Mouse (Mus musculus) gastrocnemius, postnatal 36 days (tissue): ENCODE results near the gene Kdm8. TPM values are rescaled to one million over a fixed set of nuclear protein-coding genes. Genes with fewer than 3 reads are reported as not detected.
"Not testable (repeated sequence)": the region's sequence is repeated elsewhere in the genome, so short reads cannot be mapped to it uniquely, and the experiment has no call there.

Source experiments
- DNase-seq, 2 experiments: peaks; one replicate each; pipeline ENCODE4 v3.0.0; 2022
- intact Hi-C: fragments of 180-260 bp; cut with DNase I; formaldehyde crosslinking; loops from one replicate; pipeline ENCODE4 v1.15.1; 2025
- long read RNA-seq, 2 experiments: library from polyadenylated mRNA; stranded (forward); transcript quantifications; one replicate each; pipeline ENCODE4 v2.0.0; 2021
- total RNA-seq, 2 experiments: library from RNA; stranded (reverse); gene quantifications; 2 replicates each; pipeline ENCODE4 v1.2.3; 2021

Gene Kdm8
- total RNA-seq, result 1 to 10 TPM; 4.5 to 5.0 TPM
- long read RNA-seq, experiment 1, partial matches to known transcripts, result 0 of 5 reads
- long read RNA-seq, experiment 1, other reads (novel, unspliced or antisense), result 1 of 5 reads
- long read RNA-seq, experiment 2, partial matches to known transcripts, result 0 of 5 reads
- long read RNA-seq, experiment 2, other reads (novel, unspliced or antisense), result 1 of 5 reads

DNA sequence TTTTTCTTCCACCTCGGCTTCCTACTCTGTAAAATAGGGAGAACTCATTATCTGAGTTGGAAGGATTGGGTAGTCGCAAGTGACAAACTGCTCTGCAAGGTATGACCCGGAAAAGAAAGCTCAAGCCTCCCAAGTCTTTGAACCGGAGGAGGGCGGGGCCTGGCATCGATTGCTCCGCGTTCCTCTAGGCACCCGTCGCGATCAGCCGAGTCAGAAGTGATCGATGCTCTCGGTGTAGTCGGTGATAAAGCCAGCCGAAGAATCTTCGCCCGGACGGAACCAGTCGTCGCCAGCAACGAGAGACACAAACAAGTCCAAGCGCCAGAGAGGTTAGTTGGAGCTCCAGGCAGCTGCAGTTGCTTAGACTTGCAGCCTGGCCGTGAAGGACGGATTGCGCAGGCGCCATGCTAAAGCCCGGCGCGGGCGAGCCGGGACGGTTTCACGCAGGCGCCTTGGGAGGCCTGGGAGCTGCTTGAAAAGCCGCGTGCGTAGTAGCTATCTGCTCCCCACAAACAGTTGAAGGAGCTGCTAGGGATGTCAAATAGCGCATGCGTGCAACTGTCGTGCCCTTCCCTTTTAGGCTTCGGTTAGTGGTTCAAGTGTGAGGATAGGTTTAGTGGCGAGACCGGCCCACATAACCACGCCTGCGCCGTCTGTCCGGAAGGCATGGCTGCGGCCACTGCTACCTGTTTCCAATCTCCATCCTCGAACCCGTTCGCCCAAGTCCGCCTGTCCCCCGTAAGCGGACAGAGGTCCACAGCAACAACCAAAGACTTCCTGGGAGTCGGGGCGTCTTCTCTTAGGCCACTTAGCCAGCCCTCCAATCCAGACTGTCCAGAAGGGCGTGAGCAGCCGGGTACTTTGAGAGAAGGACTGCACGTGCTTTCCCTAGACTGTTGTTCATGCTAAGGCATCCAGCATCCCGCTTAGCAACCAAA, at the start of gene Kdm8:
Kdm8 (plus strand) TSS at position 213 of the 938 bp plus-strand sequence.
- DNase-seq, result peak; percentile 89 to 90
- intact Hi-C loops, result no loop called here

DNA sequence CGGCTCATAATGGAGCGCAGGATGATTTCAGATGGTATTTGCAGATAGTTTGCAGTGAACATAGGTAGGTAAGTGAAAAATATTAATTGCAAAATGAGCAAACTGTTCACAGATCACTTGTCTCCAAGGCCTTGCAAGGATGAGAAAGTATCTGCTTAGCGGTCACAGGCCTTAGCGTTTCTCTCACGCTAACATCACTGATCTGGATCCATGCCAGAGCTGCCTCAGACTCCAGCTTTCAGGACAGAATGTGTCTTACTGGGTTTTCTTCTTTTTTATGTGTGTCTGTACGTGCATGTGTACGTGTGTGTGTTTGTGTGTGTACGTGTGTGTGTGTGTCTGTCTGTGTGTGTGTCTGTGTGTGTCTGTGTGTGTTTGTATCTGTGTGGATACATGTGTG, 46.4 kb upstream of the Kdm8 start:
- intact Hi-C loops, result no loop called here
- no peak for DNase-seq

DNA sequence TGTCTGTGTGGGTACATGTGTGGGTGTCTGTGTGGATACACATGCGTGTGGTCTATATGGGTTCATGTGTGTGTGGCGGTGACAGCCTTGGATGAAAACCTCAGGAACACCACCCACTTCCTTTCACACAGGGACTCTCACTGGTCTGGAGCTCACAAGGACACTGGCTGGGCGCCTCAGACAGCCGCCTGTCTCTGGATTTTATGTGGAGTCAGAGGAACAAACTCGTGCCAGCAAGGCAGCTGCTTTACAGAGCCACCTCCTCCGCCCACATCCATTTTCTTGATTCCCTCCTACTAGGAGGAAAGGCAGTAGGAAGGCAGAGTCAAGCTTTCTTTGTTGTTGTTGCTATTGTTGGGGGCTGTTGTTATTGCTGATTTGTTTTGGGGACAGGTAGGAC, 45.8 kb upstream of the Kdm8 start:
- no peak for DNase-seq

DNA sequence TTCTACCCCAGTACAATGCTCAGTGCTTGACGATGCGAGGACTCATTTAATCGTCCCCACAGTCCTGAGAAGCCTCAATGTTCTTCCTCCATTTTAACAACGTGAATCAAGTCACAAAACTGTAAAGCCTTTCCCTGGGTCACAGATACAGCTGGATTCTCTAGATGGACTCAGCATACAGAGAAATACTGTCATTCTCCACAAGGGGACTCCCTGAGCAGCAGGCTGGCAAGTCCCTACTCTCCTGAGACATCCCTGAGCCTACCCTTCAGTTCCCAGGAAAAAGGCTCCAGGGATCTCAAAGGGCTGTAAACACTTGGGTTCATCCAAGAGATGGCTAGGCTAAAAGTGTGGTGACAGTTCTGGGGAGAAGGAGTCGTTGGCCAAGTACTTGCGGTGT, 37.3 kb upstream of the Kdm8 start:
- intact Hi-C loops, result no loop called here
- no peak for DNase-seq

More for the DNA sequence above, 45.8 kb upstream of the Kdm8 start:
- intact Hi-C loops, result no loop called here

DNA sequence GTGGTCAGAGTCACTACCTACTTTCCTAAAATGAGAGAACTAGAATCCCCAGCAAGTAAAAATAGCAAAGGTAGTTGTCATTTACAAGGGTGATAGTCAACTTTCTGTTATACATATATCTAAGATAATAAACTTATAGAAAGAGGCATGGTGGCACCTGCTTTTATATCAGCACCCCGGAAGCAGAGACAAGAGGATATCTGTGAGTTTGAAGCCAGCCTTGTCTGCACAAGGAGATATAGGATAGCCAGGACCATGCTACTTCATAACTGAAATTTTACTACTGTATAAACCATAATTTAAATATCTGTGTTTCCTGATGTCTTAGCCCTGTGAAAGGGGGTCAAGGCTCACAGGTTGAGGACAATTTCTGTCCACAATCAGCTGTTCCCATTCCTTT, 29.4 kb upstream of the Kdm8 start:
- no peak for DNase-seq
- intact Hi-C loops, result no loop called here

DNA sequence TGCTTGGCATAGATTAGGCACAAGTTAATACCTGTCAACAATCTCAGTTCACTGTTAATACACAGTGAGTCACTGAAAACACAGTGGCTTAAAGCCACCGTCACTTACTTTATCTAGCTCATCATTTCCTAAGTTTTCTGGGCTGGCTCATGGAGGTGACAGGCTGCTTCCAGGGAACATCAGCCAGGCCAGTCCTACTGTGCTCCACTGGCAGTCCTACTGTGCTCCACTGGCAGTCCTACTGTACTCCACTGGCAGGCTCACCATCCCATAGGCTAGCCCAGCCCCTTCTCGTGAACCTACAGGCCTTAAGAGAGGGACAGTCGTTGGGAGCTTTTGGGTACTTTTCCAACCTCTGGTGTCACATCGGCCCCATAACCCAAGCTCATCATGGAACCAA, 28.7 kb upstream of the Kdm8 start:
- intact Hi-C loops, result no loop called here

DNA sequence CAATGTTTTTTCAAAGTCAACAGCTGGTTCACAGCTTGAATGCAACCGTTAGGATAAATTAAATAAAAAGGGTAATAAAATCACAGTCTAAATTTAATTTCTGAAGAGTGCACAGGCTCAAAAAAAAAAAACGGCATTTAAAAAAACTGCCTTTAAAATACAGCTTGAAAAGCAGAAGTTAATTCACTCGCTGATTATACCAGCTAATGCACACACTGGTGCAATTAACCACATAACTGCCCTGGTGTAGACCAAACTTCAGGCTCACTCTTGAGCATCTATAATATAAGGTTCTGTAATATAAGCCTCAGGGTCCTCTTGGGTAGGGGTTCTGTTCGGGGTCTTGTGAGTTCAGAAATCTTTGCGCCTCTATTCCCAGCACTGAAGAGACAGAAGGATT, 27.7 kb upstream of the Kdm8 start:
- intact Hi-C loops, result no loop called here
- no peak for DNase-seq

More for the DNA sequence above, 28.7 kb upstream of the Kdm8 start:
- no peak for DNase-seq

DNA sequence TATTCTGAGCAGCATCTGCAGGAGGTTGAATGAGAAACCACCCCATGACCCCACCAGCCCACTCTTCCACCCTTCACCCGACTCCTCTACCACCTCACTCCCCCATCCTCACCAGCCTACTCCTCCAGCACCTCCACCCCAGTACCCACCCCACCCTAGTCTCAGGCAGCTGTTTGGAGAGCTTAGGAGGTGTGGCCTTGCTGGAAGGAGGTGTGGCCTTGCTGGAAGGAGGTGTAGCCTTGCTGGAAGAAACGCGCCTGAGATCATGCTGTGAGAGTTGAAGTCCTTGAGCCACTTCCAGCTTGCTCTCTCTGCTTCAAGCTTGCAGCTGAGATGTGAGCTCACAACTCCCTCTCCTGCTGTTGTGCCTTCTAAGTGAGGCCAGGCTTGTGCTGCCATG, 26.1 kb upstream of the Kdm8 start:
- intact Hi-C loops, result no loop called here

DNA sequence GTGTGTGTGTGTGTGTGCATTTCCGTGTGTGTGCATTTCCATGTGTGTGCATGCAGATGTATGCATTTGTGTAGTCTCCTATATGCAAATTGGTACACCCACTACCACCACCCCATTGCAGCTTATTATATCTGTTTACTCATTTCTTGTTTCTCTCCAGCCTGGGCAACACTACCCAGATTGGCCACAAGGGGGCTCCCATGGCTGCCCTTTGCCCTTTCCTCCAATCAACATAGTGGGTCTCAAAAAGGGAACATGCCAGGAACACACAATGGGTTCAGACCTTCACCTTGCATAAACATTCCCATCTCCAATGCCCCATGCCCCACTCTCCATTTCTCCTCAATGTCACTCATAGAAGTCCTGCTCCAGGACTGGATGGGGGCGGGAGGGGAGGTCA, 24.3 kb upstream of the Kdm8 start:
- intact Hi-C loops, result loop anchor here (5.0 kb wide), 2 partner anchors 162 to 222 kb away; no protein-coding TSS in a partner anchor
- DNase-seq, result peak in 1 of 2 experiments; percentile 35

More for the DNA sequence above, 26.1 kb upstream of the Kdm8 start:
- no peak for DNase-seq

DNA sequence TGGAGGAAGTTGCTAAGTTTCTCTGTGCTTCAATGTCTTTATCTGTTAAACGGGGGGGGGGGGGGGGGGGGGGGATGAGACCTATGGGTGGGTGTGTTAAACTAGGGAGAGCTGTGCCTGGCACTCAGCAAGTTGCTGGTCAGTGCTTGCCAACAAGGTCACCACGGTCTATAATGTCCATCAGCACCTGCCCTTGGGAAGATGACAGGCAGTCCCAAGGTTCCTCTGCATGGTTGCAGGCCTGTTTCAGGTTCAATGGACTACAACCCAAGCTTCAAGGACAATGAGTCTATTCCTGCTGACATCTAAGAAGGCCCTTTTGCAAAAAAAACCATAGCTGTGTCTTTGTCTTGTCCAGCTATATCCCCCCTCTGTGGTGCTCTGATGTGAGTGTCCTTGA, 22.6 kb upstream of the Kdm8 start:
- intact Hi-C loops, result loop anchor here (5.0 kb wide), 2 partner anchors 160 to 220 kb away; no protein-coding TSS in a partner anchor
- DNase-seq, result no peak

DNA sequence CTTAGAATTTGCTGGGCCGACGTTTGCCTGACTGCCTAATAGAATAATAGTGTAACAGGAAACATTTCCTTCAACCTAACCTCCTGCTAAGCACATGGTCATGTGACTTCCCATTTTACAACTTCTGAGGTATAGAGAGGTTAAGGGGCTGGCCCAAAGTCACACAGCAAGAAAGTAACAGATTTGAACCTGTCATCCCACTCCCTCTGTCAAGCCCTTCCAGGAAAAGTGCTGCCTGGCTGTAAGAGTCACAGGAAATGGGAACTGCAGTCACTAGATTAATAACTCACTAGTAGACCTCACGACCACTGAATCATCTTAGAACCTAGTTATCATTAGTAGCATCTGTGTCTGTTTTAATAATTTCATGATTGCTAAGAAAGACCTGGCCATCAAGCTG, 21.4 kb upstream of the Kdm8 start:
- intact Hi-C loops, result loop anchor here (5.0 kb wide), 2 partner anchors 159 to 219 kb away; no protein-coding TSS in a partner anchor
- DNase-seq, result no peak

DNA sequence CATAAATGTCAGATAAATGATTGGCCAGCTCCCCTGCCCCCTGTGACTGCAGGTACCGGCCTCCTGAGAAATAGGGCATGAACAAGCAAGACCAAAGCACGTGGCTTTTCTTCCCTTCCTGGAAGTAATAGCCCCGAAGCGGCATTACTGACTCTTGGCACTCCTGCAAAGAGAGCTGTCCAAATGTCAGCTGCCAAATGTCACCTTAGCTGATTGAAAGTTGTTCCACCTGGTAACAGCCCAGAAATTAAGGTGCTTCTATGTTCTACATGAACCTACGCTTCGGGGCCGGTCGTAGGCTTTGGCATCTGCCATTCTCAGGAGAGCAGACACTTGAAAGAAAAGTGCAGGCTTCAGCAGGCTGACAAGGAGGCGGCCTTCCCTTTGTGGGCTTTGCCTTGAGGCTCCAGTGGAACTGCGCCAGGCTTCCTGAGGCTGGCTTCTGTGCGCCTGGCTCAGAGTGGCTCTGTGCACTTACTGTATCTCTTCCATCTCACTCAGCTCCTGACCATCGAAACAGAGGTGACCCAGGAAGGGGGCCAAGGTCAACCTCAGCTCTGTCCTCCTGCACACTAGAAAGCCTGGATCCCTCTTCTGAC, 16.9 kb upstream of the Kdm8 start:
- intact Hi-C loops, result no loop called here
- DNase-seq, result no peak

DNA sequence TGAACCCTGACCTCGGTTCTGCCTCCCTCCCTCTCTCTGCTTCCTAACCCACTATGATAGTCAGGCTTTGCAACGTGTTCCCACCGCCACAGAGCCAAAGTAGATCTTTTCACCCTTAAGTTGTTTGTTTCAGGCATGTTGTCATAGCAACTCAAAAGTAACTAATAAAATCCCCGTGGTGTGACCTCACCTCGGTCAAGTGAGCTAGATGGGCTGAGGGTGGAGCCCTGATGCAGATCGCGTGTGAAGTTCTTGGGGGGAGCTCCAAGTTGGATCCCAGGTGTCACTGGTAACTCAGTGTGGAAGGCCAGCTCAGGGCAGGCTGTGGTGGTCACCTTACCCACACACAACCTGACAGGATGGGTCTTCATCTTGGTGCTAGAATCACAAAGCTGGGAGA, 16.1 kb upstream of the Kdm8 start:
- no peak for DNase-seq
- intact Hi-C loops, result no loop called here

DNA sequence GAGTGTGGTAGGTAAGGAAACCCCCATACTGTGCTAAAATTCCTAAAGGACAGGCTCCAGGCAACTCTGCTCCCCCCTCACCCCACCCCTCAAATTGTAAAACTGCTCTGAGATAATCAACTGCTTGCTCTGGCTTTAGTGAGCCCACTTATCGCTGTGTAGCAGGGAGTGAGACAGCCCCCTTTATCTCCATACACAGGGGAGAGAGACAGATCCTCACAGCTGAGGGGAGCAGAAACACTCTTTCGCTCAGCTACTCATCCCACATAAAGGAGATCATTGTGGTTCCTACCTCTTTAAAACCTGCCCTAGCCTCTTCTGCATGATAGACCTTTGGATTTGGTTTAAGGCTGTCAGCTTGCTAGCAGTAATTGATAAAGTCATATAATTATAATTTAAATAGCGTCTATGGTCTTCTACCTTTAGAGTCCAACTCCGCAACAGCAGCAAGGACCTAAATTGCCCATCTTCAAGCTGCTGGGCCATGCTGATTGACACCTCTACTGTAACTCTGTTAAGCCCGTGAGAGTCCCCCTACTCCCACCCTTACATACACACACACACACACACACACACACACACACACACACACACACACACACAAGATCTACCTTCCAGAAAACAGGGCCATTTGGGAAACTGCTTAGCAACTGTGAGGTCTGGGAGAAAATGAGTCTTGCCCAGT, 15.5 kb upstream of the Kdm8 start:
- DNase-seq, intact Hi-C loops: not testable (repeated sequence)

DNA sequence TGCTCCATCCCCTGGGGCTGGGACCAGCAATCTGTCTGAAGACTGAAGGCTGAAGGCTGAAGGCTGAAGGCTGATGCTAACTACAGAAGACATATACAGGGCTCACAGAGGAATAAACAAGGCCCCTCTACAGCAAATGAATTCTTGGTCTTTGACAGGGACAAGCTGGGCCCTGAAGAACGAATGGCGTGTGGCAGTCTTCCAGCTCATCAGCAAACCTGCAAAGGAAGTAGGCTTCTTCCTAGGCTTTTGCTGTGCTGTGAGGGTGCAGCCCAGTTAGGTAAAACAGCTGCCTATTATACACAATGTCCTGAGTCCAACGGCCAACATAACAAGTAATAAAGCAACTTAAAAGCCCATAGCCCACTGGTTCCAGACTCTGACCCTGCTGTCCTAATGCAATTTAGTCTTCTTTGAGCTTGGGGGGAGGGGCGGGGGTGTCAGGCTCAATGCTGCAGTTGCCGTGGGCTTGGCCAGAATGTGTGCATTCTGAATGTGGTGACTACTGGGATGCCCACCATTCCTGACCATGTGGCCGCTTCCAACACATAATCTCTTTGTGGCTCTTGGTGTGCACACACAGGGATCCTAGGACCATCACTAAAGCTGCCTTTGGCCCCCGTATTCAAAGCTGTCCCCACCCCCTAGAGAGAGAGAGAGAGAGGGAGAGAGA, 14.2 kb upstream of the Kdm8 start:
- no peak for DNase-seq
- intact Hi-C loops, result no loop called here

DNA sequence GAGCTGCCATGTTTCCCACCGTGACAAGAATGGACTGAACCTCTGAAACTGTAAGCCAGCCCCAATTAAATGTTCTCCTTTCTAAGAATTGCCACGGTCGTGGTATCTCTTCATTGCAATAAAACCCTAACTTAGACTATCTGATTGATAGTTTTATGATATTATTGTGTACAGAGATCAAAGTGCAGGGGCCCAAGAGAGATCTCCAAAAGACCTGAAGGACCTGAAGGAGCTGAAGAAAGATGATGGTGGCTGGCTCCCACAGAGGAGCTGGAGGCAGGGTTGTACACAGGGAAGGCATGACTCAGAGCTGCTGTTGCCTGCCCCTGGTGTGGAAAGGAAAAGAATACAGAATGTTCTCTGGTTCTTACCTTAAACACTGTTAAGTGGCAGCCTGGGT, 10.6 kb upstream of the Kdm8 start:
- no peak for DNase-seq
- intact Hi-C loops, result no loop called here

DNA sequence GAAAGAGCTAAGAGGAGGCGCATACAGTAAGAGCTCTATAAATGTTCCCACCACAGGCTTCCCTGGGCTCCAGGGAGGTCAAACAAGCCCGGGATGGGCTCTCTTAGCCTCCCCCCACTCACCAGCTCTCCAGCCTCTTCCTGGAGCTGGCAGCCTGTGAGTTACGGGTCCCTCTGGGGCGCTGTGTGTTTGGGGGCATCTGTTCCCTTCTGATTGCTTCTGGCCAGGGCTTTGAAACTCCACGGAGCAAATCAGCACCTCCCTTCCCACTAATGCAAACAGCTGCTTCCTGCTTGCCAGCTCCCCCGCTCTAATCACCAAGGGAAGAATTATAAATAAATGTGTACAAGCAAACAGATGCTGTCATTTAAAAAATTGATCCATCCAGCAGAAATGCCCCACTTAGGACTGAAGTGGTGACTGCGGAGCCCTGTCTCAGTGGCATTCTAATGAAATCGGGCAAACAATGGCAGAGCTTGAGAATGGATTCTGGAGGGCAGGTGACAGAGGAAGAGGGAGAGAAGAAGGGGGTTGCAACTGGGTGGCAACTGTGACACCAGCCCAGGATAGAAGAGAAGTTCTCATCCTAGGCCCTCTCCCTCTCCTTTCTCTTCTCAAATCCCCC, 9.7 kb upstream of the Kdm8 start:
- DNase-seq, result no peak
- intact Hi-C loops, result no loop called here

DNA sequence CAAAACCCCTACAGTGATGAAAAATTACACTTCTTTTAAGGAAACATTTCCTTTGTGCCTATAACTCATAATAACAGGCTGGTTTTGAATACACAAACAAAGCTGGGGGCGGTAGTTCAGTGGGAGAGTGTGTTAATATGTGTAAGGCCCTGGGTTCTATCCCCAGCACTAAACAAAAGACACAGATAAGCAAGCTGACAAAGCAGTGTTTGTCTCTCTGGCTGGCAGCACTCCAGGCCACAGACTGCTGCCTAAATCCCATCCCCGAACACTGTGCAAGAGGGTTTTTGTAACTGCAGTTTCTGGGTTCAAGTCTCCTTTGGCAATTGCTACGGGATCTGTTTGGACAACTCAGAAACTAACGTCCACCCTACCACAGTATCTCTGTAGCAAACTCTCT, 2.2 kb upstream of the Kdm8 start:
- intact Hi-C loops, result no loop called here
- no peak for DNase-seq

DNA sequence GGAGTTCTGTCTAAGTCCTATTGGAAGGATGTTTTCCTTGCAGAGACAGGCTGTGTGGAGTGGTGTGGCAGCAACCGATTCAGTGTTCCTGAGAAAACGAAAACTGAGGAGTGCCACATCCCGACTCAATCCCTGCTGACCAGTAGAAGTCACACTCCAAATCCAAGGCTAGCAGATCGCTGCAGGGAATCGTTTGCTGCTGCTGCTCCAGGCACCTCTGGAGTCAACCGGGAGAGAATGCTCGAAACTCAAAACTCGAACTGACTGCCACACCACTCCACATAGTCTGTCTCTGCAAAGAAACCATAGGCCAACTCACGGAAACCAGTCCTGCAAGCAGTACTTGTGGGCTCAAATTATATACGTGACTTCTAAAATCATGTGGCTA, 406 bp upstream of the Kdm8 start:
- no peak for DNase-seq
- intact Hi-C loops, result no loop called here

DNA sequence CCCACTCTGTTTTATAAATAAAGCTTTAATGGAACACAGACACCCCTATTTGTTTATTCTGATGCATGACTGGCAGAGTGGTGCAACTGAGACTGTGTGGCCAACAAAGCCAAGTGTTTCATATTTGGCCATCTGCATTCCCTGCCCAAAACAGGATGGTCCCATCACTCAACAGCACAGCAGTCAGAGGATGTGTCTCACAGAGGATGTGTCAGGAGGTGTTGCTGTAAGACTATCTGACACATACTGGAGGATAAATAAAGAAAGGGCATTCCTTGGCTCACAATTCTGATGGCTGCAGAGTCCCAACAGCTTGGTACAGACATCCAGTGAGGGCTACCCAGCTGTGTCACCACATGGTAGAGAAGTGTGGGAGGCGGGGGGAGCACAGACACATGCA, 6.2 kb downstream of the Kdm8 start:
- intact Hi-C loops, result no loop called here
- no peak for DNase-seq
